Mouse (Mus musculus): ENCODE measurements around the gene Ptprm.

GRCm38 (mm10) chr17:67090153-67090552 is 264.1 kb downstream of the Ptprm start:
- TF ChIP-seq CTCF (IDR thresholded peaks at IDR 0.05; ENCODE audit: insufficient read depth, low read depth, low read length) (no peak), POLR2A (IDR thresholded peaks at IDR 0.05; ENCODE audit: insufficient read depth, low read depth, low read length) (no peak)
